ENCODE assay signal across 19 mouse cellular contexts in the genomic region with DNA sequence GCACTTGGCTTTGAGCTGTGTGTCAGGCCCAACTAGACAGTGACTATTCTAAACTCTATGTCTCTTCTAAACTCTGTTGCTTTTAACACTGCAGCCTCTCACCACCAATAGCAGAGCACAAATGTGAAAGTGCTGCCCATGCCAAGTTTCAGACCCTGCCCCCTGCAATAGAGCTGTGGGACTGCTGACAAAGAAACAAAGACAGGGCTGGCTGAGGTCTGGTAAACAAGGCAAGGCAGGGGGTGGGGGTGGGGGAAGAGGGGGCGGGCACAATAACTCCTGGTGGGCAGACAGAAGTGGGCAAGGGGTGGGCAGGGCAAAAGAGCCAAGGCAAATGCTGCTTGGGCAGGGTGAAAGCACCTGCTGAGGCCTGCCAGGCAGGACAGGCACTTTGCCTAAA.
DNase-seq lines count a peak whose midpoint lies in the region; ATAC-seq and TF ChIP-seq lines count a peak whose summit lies in the region.
"Had no signal": no experiment of that assay in that cellular context is flagged by ENCODE, and none has a peak within 500 bp of the region (broad histone marks: within the 10 kb centered on the region; RNA-seq: fewer than 3 reads in every experiment).

No protein-coding gene starts in this region.

- no peak overlapping the region for H3K27ac ChIP-seq in hindbrain, embryonic 11.5 days (ENCODE audit: low read depth, low read length)
- no peak overlapping the region for H3K27ac ChIP-seq in hindbrain, embryonic 10.5 days
- no peak overlapping the region for H3K27ac ChIP-seq in forebrain, embryonic 16.5 days (ENCODE audit: low read length)
- H3K27ac ChIP-seq in hindbrain, postnatal 0 days = no peak overlapping the region
- no peak overlapping the region for H3K27ac ChIP-seq in neural tube, embryonic 13.5 days (replicated peaks)
- no peak overlapping the region for H3K27ac ChIP-seq in kidney, embryonic 15.5 days
- H3K27ac ChIP-seq: heart, adult 2 months; stomach, postnatal 0 days had no signal

- H3K4me3 ChIP-seq in hindbrain, embryonic 11.5 days (ENCODE audit: low read depth, low read length) = no peak overlapping the region
- H3K4me3 ChIP-seq in hindbrain, embryonic 10.5 days = no peak overlapping the region
- H3K4me3 ChIP-seq in forebrain, embryonic 16.5 days (replicated peaks; ENCODE audit: low read length) = no peak overlapping the region
- no peak overlapping the region for H3K4me3 ChIP-seq in hindbrain, postnatal 0 days (ENCODE audit: low read length)
- H3K4me3 ChIP-seq in neural tube, embryonic 13.5 days = no peak overlapping the region
- H3K4me3 ChIP-seq in kidney, embryonic 15.5 days (replicated peaks) = no peak overlapping the region
- H3K4me3 ChIP-seq: heart, adult 2 months had no signal

- no peaks in the 10 kb centered on the region for H3K27me3 ChIP-seq in hindbrain, embryonic 11.5 days (ENCODE audit: control insufficient read depth, insufficient read depth, low read length)
- no peaks in the 10 kb centered on the region for H3K27me3 ChIP-seq in hindbrain, embryonic 10.5 days (ENCODE audit: insufficient read depth, poor library complexity, severe bottlenecking)
- no peaks in the 10 kb centered on the region for H3K27me3 ChIP-seq in forebrain, embryonic 16.5 days (replicated peaks; ENCODE audit: control insufficient read depth, insufficient read depth, low read length)
- no peaks in the 10 kb centered on the region for H3K27me3 ChIP-seq in hindbrain, postnatal 0 days (ENCODE audit: insufficient read depth, low read length)
- H3K27me3 ChIP-seq in neural tube, embryonic 13.5 days = no peaks in the 10 kb centered on the region
- H3K27me3 ChIP-seq in kidney, embryonic 15.5 days = no peaks in the 10 kb centered on the region

- no peak overlapping the region for H3K9ac ChIP-seq in hindbrain, embryonic 11.5 days (ENCODE audit: low read depth, low read length)
- no peak overlapping the region for H3K9ac ChIP-seq in forebrain, embryonic 16.5 days (replicated peaks; ENCODE audit: low read depth, low read length)
- no peak overlapping the region for H3K9ac ChIP-seq in hindbrain, postnatal 0 days (replicated peaks; ENCODE audit: low read length)
- H3K9ac ChIP-seq in neural tube, embryonic 13.5 days = no peak overlapping the region
- no peak overlapping the region for H3K9ac ChIP-seq in kidney, embryonic 15.5 days
- H3K9ac ChIP-seq: liver, postnatal 0 days had no signal

- no peaks in the 10 kb centered on the region for H3K36me3 ChIP-seq in hindbrain, embryonic 11.5 days (ENCODE audit: control insufficient read depth, insufficient read depth, low read length)
- no peaks in the 10 kb centered on the region for H3K36me3 ChIP-seq in hindbrain, embryonic 10.5 days
- no peaks in the 10 kb centered on the region for H3K36me3 ChIP-seq in forebrain, embryonic 16.5 days (ENCODE audit: control insufficient read depth, insufficient read depth)
- H3K36me3 ChIP-seq in hindbrain, postnatal 0 days (ENCODE audit: insufficient read depth, low read length) = no peaks in the 10 kb centered on the region
- no peaks in the 10 kb centered on the region for H3K36me3 ChIP-seq in neural tube, embryonic 13.5 days
- no peaks in the 10 kb centered on the region for H3K36me3 ChIP-seq in kidney, embryonic 15.5 days
- H3K36me3 ChIP-seq: G1E had no signal

- no peaks in the 10 kb centered on the region for H3K9me3 ChIP-seq in hindbrain, embryonic 11.5 days (ENCODE audit: control insufficient read depth, low read length)
- H3K9me3 ChIP-seq in hindbrain, embryonic 10.5 days = no peaks in the 10 kb centered on the region
- H3K9me3 ChIP-seq in forebrain, embryonic 16.5 days (ENCODE audit: control insufficient read depth, low read length) = no peaks in the 10 kb centered on the region
- no peaks in the 10 kb centered on the region for H3K9me3 ChIP-seq in hindbrain, postnatal 0 days (ENCODE audit: low read length)
- H3K9me3 ChIP-seq in neural tube, embryonic 13.5 days = no peaks in the 10 kb centered on the region
- no peaks in the 10 kb centered on the region for H3K9me3 ChIP-seq in kidney, embryonic 15.5 days (replicated peaks)
- H3K9me3 ChIP-seq: G1E had no signal

- DNase-seq in hindbrain, embryonic 11.5 days (ENCODE audit: low spot score) = no peak
- DNase-seq in hindbrain, embryonic 10.5 days (ENCODE audit: low spot score) = no peak
- DNase-seq in hindbrain, postnatal 0 days (ENCODE audit: low spot score) = peak; percentile 35
- no peak for DNase-seq in cerebellum, adult 9-10 months
- no peak for DNase-seq in heart, postnatal 25 days (ENCODE audit: low spot score)
- DNase-seq: adrenal gland, postnatal 36 days; cerebellum, adult 2 months; gastrocnemius, postnatal 14 days; heart, adult 2 months; kidney, postnatal 25 days; left cerebral cortex, postnatal 4 days; liver, postnatal 0 days; lung, postnatal 10 days had no signal

- no peaks in the 10 kb centered on the region for H3K4me1 ChIP-seq in hindbrain, embryonic 11.5 days (replicated peaks; ENCODE audit: control insufficient read depth, insufficient read depth, low read length)
- 0 out of 2 replicates have a peak, but pooled peaks cover 3% of the 10 kb centered on the region for H3K4me1 ChIP-seq in hindbrain, embryonic 10.5 days (replicated peaks)
- H3K4me1 ChIP-seq in forebrain, embryonic 16.5 days (replicated peaks; ENCODE audit: control insufficient read depth, insufficient read depth, low read length) = no peaks in the 10 kb centered on the region
- no peaks in the 10 kb centered on the region for H3K4me1 ChIP-seq in hindbrain, postnatal 0 days (ENCODE audit: insufficient read depth, low read length)
- no peaks in the 10 kb centered on the region for H3K4me1 ChIP-seq in neural tube, embryonic 13.5 days (replicated peaks)
- H3K4me1 ChIP-seq in kidney, embryonic 15.5 days = no peaks in the 10 kb centered on the region

- 0% methylated on average over 1 of the region's 1 CpGs for WGBS in hindbrain, embryonic 11.5 days
- 10% methylated on average over 1 of the region's 1 CpGs for WGBS in hindbrain, embryonic 10.5 days
- 0% methylated on average over 1 of the region's 1 CpGs for WGBS in forebrain, embryonic 16.5 days
- WGBS in hindbrain, postnatal 0 days = no CpG with 5 or more reads among the region's 1 CpGs
- 0% methylated on average over 1 of the region's 1 CpGs for WGBS in neural tube, embryonic 13.5 days
- WGBS in kidney, embryonic 15.5 days = 10% methylated on average over 1 of the region's 1 CpGs

- ATAC-seq in hindbrain, embryonic 11.5 days (ENCODE audit: low FRiP score) = peak; percentile 65; the same call in 1 of the 2 replicates
- peak; percentile 95 for ATAC-seq in forebrain, embryonic 16.5 days
- ATAC-seq in hindbrain, postnatal 0 days = peak; percentile 87
- peak; percentile 84 for ATAC-seq in neural tube, embryonic 13.5 days (ENCODE audit: low read depth)
- no peak for ATAC-seq in kidney, embryonic 15.5 days (replicated peaks; ENCODE audit: low FRiP score)
- ATAC-seq: intestine, postnatal 0 days; liver, postnatal 0 days had no signal

- TF ChIP-seq CTCF in hindbrain, postnatal 0 days (IDR thresholded peaks at IDR 0.05; ENCODE audit: low read depth) = no peak

- H3K4me2 ChIP-seq in hindbrain, embryonic 11.5 days (replicated peaks; ENCODE audit: low read depth, low read length) = no peak overlapping the region
- H3K4me2 ChIP-seq in forebrain, embryonic 16.5 days (ENCODE audit: low read length) = no peak overlapping the region
- H3K4me2 ChIP-seq in hindbrain, postnatal 0 days (ENCODE audit: low read depth, low read length) = no peak overlapping the region
- no peak overlapping the region for H3K4me2 ChIP-seq in neural tube, embryonic 13.5 days
- H3K4me2 ChIP-seq in kidney, embryonic 15.5 days = no peak overlapping the region

- intact Hi-C loops in heart, postnatal 25 days (cut with DNase I) = no loop called here
